Mouse (Mus musculus) G1E (cell line): ENCODE results near the gene Senp5. TPM values are rescaled to one million over a fixed set of nuclear protein-coding genes. Genes with fewer than 3 reads are reported as not detected.

ENCODE experiments used
- ATAC-seq: 2 replicates; pipeline ENCODE4 v1.8.0; 2016; ENCODE audit warnings: mild to moderate bottlenecking; ENCODE audit not compliant: insufficient number of reproducible peaks, poor library complexity, low FRiP score, severe bottlenecking; ENCODE audit errors: extremely low read depth
- DNase-seq: peaks from one replicate; pipeline ENCODE4 v3.0.0; 2012; ENCODE audit warnings: low spot score
- H3K27me3 ChIP-seq: 2 replicates; pipeline ENCODE4 v1.6.1; 2012; ENCODE audit warnings: mild to moderate bottlenecking, low read length, inconsistent platforms; ENCODE audit not compliant: insufficient read depth
- H3K36me3 ChIP-seq: replicated peaks from 2 replicates; pipeline ENCODE3; 2012; ENCODE audit warnings: mild to moderate bottlenecking, inconsistent platforms
- H3K4me1 ChIP-seq: 2 replicates; pipeline ENCODE4 v1.6.1; 2012; ENCODE audit warnings: low read depth, low read length, inconsistent platforms, mixed read lengths; ENCODE audit not compliant: insufficient read depth
- H3K4me3 ChIP-seq: 2 replicates; pipeline ENCODE4 v1.5.1; 2012; ENCODE audit warnings: low read depth, mild to moderate bottlenecking, inconsistent platforms, low read length, moderate library complexity, mixed read lengths
- H3K9me3 ChIP-seq: replicated peaks from 2 replicates; pipeline ENCODE4 v1.6.1; 2012; ENCODE audit warnings: inconsistent platforms
- CTCF ChIP-seq: IDR thresholded peaks from 2 replicates; pipeline ENCODE4 v1.5.1; 2012; ENCODE audit warnings: low read depth, low read length, inconsistent platforms, mixed read lengths
- GATA1 ChIP-seq: IDR thresholded peaks from 2 replicates; pipeline ENCODE4 v1.6.1; 2012; ENCODE audit warnings: borderline replicate concordance, low read length, inconsistent platforms, mixed read lengths
- GATA2 ChIP-seq: IDR thresholded peaks from 2 replicates; pipeline ENCODE4 v1.6.1; 2012; ENCODE audit warnings: low read depth, low read length, inconsistent platforms, borderline replicate concordance
- POLR2AphosphoS5 ChIP-seq: IDR thresholded peaks from 2 replicates; pipeline ENCODE4 v1.6.1; 2012; ENCODE audit warnings: low read depth, low read length, inconsistent platforms; ENCODE audit not compliant: insufficient replicate concordance
- TAL1 ChIP-seq: conservative IDR thresholded peaks from 2 replicates; pipeline ENCODE4 v1.6.1; 2012; ENCODE audit warnings: low read depth, low read length, inconsistent platforms, mixed read lengths
- polyA plus RNA-seq: library from polyadenylated mRNA; stranded (reverse); fragments of >175 nt; gene quantifications from 2 replicates; pipeline ENCODE4 v1.2.3, GENCODE M21; 2012
- total RNA-seq, 2 experiments: library from RNA; stranded (forward) in 1 of 2; stranded (reverse) in 1 of 2; fragments of 200-1000 nt in 1 of 2; fragments of >200 nt in 1 of 2; fragmentation: Nextera tagmentation in 1 of 2; gene quantifications; 2 replicates each; pipeline ENCODE4 v1.2.3; 2014 to 2017

The Senp5 gene
- total and polyA plus RNA-seq, 3 experiments, result 4.6 to 36.2 (median 25.3) TPM

DNA sequence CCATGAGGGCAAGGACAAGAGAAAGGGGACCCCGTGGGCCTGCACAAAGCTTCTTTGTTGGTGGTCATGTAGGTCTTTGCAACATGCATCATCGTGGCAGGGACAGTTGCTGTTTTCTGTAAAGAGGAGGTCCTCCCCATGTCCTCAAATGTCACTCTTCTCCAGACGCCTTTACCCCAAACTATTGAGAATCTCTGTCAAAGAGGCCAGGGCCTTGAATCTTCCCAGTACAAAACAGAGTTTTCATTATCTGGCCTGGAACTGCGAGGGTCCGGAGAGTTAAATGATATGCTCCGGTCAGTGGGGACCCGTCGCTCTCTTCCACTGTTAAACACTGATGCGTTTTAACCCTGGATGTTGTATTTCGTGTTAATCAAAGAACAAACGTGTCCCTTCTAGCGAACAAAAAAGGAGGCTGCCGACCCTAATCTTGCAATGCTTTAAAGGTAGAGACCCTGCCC lies 68.5 kb downstream of the Senp5 start:
- DNase-seq, result no peak
- no peaks in the 10 kb centered on the region for H3K36me3 ChIP-seq
- TF ChIP-seq TAL1 (no peak), POLR2AphosphoS5 (no peak), GATA2 (no peak), CTCF (no peak), GATA1 (no peak)
- peaks cover 9% of the 10 kb centered on the region for H3K4me1 ChIP-seq
- no peak overlapping the region for H3K4me3 ChIP-seq
- ATAC-seq, result no peak
- H3K27me3 ChIP-seq, result peaks cover 47% of the 10 kb centered on the region
- H3K9me3 ChIP-seq, result no peaks in the 10 kb centered on the region

DNA sequence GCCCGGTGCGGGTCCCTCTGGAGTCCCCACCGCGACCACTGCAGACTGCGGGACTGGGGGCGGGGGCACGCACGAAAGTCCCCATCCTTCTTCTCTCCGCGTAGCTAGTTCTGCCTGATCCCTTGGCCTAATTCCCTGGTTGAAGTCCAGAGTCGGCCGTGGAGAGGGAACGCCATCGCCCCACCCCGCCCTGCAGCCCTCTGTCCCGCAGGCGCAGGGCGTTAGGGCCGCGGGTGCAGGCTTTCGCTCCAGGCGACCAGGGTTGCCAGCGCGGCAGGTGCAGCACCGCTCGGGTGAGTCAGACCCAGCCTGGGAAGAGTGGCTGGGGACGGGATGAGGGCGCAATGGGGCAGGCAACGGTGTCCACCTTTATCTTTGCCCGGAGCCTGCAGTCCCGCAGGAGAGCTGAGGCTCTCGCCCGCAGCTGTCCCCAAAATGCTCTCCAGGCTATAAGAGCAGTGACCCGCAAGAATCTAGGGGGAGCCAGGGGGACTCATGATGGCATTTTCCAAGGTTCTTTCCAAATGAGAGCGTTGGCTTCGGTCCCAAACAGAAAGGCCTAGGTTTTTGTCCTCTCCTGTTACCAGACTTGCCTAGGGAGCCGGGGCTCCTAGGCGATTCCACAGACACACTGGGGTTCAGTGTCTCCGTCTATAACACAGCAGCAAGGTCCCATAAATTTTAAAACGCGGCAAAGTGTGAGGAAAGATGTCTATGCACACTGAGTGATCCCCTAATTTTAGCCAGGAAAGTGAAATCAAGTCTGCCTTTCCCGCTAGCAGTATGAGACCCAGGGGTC lies 69.1 kb downstream of the Senp5 start, which contains the start of gene Pigz:
Pigz (plus strand) TSS at position 101 of the 799 bp plus-strand sequence.
- TF ChIP-seq TAL1, result no peak
- TF ChIP-seq GATA2, result no peak
- TF ChIP-seq CTCF, result no peak
- TF ChIP-seq GATA1, result no peak
- no peak for TF ChIP-seq POLR2AphosphoS5
- H3K9me3 ChIP-seq, result no peaks in the 10 kb centered on the region
- ATAC-seq (no peak), DNase-seq (no peak)
- H3K4me1 ChIP-seq, result peaks cover 9% of the 10 kb centered on the region
- no peaks in the 10 kb centered on the region for H3K36me3 ChIP-seq
- peaks cover 49% of the 10 kb centered on the region for H3K27me3 ChIP-seq
- H3K4me3 ChIP-seq, result peak within 1 kb of the TSS; percentile 42; the same call in 1 of the 2 replicates

GRCm38 (mm10) chr16:31932840-31933697 lies 70.0 kb downstream of the Senp5 start:
- TF ChIP-seq GATA2 (no peak), CTCF (no peak), POLR2AphosphoS5 (no peak), GATA1 (no peak), TAL1 (no peak)

GRCm38 (mm10) chr16:31932255-31932654 lies 70.8 kb downstream of the Senp5 start:
- no peaks in the 10 kb centered on the region for H3K9me3 ChIP-seq
- DNase-seq, result no peak
- TF ChIP-seq CTCF (no peak), TAL1 (no peak), POLR2AphosphoS5 (no peak), GATA2 (no peak), GATA1 (no peak)
- ATAC-seq, result no peak
- peaks cover 11% of the 10 kb centered on the region for H3K4me1 ChIP-seq
- H3K27me3 ChIP-seq, result peaks cover 57% of the 10 kb centered on the region
- H3K4me3 ChIP-seq, result no peak overlapping the region
- no peaks in the 10 kb centered on the region for H3K36me3 ChIP-seq

More at GRCm38 (mm10) chr16:31932840-31933697, 70.0 kb downstream of the Senp5 start:
- Histone ChIP-seq H3K4me1 (peaks cover 11% of the 10 kb centered on the region), H3K36me3 (no peaks in the 10 kb centered on the region), H3K4me3 (peak overlapping the region; percentile 42; the same call in 1 of the 2 replicates), H3K27me3 (peaks cover 53% of the 10 kb centered on the region), H3K9me3 (no peaks in the 10 kb centered on the region)
- ATAC-seq, result no peak
- DNase-seq, result peak; percentile 45

DNA sequence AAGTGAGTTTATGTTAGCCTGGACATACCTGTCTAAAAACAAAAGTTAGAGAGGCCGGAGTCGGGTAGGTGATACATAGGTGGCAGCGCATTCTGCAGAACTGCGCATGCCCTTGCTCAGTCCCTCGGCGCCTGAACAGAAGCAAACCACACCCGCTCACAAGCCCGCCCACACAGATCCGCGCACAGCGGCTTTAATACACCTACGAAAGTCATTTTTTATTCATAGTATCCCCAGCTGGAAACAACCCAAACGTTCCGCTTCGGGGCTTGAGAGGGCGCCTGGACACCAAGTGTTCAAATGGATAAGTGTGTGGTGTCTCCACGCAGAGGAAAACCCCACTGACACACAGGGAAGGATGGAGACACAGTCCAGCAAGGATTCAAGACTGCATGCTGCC lies 71.8 kb downstream of the Senp5 start:
- no peak for ATAC-seq
- Histone ChIP-seq H3K27me3 (peaks cover 54% of the 10 kb centered on the region), H3K4me1 (peaks cover 11% of the 10 kb centered on the region), H3K36me3 (no peaks in the 10 kb centered on the region), H3K9me3 (no peaks in the 10 kb centered on the region), H3K4me3 (no peak overlapping the region)
- TF ChIP-seq GATA1 (no peak), CTCF (no peak), TAL1 (no peak), GATA2 (no peak), POLR2AphosphoS5 (no peak)
- no peak for DNase-seq
